Mouse (Mus musculus) left cerebral cortex, postnatal 10 days (tissue): Measurements from ENCODE around the gene Spic. TPM values are rescaled to one million over a fixed set of nuclear protein-coding genes. Genes with fewer than 3 reads are reported as not detected.

Source experiments
- DNase-seq, 2 experiments: peaks; one replicate each; pipeline ENCODE4 v3.0.0; 2021 to 2022; ENCODE audit warnings: low spot score in 2 of 2, mixed read lengths in 1 of 2; ENCODE audit errors: extremely low spot score in 1 of 2
- intact Hi-C: fragments of 180-260 bp; cut with DNase I; formaldehyde crosslinking; loops from one replicate; pipeline ENCODE4 v1.15.1; 2025
- total RNA-seq, 2 experiments: library from RNA; stranded (reverse); gene quantifications; 2 replicates each; pipeline ENCODE4 v1.2.3; 2021

The Spic gene
- not detected for total RNA-seq

DNA sequence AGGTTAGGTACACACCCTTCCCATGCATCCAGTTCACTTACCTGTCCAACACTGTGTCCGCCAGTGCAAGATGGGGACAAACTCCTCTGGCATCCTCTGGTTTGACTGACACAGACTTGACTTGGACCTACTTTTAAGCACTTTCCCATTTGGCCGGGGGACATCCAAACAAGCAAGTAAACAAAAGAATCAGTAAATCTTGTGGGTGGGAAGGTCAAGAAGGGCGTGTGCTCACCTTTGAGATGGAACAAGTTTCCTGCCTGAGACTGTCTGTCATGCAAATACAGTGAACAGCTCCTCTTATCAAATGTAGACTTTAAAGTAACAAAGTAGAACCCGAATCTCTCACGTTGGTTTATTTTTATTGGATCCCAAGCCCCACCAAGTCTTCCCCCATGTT, at the start of gene Spic:
Spic (minus strand) TSS at position 91 of the 400 bp plus-strand sequence.
- DNase-seq, result no peak
- intact Hi-C loops, result no loop called here

- DNase-seq, result no peak
- intact Hi-C loops, result no loop called here
Observed at GRCm38 (mm10) chr10:88732309-88732622, 47.5 kb upstream of the Spic start.

DNA sequence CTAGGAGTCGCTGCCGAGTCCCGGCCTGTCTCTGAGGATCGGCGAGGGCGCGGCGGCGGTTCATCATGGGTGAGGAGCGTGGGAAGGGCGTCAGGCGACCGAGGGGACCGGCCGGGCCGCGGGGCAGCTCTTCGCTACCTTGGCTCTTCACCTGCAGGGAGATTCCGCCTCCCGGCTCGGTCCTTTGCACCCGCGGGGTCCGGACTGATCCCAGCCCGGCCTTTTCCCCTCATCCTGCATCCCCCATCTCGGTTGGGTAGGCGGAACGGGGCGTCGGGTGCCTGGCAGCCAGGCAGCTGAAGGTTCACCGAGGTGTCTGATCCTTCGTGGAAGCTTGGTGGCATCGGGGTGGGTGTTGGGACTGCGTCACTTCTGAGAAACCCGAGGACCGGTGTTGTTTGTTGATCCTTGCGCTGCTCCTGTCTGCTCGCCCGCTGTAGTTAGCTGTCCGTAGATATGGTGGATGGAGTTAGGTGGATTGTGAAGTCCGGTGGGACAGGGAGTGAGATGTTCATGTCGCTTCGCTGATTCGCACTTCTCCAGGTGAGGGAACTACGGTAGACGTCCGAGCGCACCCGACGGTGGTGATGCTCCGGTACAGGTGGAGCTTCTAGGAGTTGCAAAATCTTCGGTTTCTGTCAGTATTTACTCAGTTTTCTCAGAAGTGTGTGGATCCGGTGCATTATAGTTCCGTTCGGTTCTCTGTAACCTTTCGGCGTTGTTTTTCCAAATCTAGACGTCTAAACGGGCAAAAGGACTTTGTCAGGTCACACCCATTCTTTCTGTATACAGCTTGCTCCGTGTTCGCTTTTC, 46.9 kb upstream of the Spic start:
- intact Hi-C loops, result no loop called here
- no peak for DNase-seq

- intact Hi-C loops, result no loop called here
- DNase-seq, result peak; percentile 89 to 96
Observed at GRCm38 (mm10) chr10:88730571-88731495, 46.0 kb upstream of the Spic start, which contains the start of gene Arl1. Arl1 (plus strand) TSS chr10:88730858.

DNA sequence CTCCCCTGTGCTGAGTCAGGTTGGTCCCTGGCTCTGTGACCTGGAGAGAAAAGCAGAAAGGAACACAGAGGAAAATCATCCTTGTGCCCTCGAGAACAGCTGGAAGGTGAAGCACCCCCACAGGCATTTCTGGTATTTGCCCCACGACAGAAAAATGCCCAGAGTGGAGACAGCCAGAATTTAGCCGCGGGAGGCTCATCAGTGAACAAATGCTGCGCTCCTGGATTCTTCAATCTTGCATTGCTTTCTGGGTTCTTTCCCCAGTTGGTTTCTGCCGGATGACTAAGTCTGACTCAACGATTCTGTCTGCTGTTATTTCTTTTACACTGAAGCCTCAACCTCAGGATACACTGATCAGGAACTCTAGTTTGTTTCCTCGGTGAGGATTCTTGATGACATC, 43.4 kb upstream of the Spic start:
- intact Hi-C loops, result loop anchor here (5.0 to 10.0 kb wide), 2 partner anchors 283 to 351 kb away; partner anchors contain the start of genes Dram1 and Gnptab
- DNase-seq, result no peak

- intact Hi-C loops, result loop anchor here (5.0 to 10.0 kb wide), 2 partner anchors 282 to 350 kb away; partner anchors contain the start of genes Dram1 and Gnptab
- peak; percentile 31 to 48 for DNase-seq
Observed at GRCm38 (mm10) chr10:88727128-88727527, 42.3 kb upstream of the Spic start.

DNA sequence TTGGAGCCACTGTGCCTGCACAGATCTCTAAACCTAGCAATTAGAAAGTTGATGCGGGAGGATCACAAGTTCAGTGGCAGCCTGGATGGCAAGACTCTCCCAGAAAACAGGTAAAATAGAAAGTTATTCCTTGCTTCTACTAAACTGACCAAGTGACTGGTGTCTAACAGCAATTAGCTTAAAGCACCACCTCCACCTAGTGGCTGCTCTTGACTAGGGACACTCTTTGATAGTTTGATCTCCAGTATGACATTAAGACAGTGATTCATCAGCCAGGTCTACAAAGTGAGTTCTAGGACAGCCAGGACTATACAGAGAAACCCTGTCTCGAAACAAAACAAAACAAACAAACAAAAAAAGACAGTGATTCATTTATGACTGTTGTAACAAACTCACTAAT, 40.5 kb upstream of the Spic start:
- DNase-seq, result no peak
- intact Hi-C loops, result loop anchor here (5.0 to 10.0 kb wide), 2 partner anchors 281 to 348 kb away; partner anchors contain the start of genes Dram1 and Gnptab

- intact Hi-C loops, result loop anchor here (10.0 kb wide), 1 partner anchor 275 kb away; no protein-coding TSS in a partner anchor
- DNase-seq, result no peak
Observed at GRCm38 (mm10) chr10:88719618-88720017, 34.8 kb upstream of the Spic start.

- no peak for DNase-seq
- intact Hi-C loops, result no loop called here
Observed at GRCm38 (mm10) chr10:88717756-88718025, 32.9 kb upstream of the Spic start.

- DNase-seq, result no peak
- intact Hi-C loops, result no loop called here
Observed at GRCm38 (mm10) chr10:88716986-88717755, 32.4 kb upstream of the Spic start.

DNA sequence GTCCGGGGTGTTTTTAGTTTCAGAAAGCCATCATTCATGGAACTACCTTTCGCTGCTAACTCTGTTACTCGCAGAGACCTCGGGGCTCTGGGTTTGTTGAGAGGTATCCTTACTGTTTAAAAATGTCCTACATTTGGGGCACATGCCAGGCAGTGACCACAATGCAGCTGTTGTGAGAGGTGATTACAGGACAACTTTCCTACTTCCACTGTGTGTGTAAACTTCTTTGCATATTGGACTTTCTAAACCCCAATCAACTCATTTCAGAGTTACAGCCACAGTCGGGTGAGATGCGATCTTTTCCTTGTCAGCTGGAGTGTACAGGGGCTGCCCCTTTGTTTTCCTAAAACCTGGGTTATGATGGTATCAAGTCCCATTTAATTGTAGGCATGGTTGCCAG, 30.8 kb upstream of the Spic start:
- DNase-seq, result no peak
- intact Hi-C loops, result no loop called here

DNA sequence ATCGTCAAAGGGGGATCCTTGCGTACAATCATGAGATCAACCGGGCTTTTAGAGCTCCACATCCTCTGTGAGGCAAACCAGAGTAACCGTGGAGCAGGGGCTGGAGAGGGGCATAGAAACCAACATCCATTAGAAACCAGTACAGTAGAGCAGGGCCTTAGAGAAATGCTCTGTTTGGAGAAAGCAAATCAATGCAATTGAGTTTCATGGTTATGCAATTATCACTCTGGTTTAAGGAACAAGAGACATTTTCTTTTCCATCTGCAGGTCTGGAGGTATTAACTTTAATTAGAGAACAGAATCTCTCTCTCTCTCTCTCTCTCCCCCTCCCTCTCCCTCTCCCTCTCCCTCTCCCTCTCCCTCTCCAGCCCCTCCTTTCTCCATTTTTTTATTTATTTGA, 29.9 kb upstream of the Spic start:
- no peak for DNase-seq
- intact Hi-C loops, result no loop called here

- intact Hi-C loops, result no loop called here
- no peak for DNase-seq
Observed at GRCm38 (mm10) chr10:88712359-88712758, 27.5 kb upstream of the Spic start.

DNA sequence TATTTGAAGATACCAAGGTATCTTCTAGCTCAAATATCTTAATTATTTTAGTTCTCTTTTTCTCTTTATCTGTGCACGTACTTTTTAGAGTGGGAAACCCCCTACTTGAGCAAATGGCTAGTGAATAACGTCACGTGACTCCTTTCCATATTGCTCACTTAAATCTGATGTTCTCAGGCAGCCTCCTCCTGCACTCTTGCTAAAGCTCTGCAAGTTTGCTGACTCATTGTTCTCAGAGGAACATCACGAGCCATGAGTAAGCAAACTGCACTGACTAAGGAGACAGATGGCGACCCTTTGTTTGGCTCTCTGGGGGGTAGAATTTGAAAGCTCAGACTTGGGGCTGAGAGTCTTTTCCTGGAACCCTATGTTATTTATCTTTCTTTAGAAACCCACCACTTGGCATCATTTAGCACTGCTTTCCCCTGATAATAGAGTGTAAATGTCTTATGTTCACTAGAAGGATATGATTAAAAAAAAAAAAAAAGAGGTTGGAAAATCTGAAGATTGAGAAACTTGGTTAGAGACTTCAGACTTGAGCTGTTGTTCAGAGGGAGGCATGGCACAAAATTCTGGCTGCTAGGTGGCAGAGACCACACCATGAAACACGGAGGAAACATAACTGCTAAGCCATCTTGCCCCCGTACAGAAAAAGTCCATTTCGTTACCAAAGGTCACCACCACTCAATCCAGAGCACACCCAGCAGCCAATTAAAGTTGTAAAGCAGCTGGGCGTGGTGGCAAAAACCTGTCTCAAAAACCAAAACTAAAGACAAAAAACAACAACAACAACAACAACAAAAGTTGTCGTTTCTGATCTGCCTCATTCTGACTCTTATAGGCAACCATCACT, 24.1 kb upstream of the Spic start:
- intact Hi-C loops, result no loop called here
- DNase-seq, result no peak

GRCm38 (mm10) chr10:88700938-88701337, 16.1 kb upstream of the Spic start:
- intact Hi-C loops, result no loop called here
- DNase-seq, result no peak

- intact Hi-C loops, result no loop called here
- DNase-seq, result no peak
Observed at GRCm38 (mm10) chr10:88682904-88683563, 1.8 kb downstream of the Spic start.

- DNase-seq, result no peak
- intact Hi-C loops, result no loop called here
Observed at GRCm38 (mm10) chr10:88672825-88673224, 12.0 kb downstream of the Spic start.

DNA sequence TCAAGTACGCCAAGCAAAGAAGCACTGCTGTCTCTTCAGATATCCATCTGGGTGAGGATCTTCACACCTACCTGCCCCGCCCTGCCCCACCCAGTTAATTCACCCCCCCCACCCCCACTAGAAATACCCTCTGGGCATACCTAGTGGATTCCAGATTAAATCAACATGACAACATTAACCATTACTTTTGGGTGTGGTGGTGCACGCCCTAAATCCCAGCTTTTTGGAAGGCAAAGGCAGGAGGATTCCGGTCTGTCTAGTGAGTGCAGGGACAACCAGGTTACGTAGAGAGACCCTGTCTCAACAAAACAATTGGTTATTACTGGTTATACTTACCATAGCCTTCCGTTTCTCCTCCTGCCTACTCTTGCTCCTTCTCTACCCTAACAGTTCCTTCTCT, 12.7 kb downstream of the Spic start:
- intact Hi-C loops, result no loop called here
- DNase-seq, result no peak
